Mouse (Mus musculus): Measurements from ENCODE around the gene Cirbp.

DNA sequence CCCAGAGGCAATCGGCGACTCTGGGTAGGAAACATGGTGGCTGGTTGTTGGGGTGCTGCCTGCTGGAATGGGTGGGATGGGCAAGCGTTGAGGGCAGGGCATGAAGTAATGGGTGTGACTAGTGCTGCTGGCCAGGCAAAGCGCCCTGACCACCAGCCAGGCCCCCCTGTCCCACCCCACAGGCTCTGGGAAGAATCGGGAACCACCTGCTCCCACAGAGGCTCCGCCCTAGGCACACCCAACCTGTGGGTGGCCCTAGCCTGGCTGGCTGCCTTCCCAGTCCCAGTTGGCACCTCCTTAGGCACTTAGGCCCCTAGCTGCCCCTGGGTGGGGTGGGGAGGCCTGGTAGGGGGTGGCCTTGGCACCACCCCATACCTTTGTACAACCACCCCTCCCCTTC is 19.9 kb upstream of the Cirbp start:
- TF ChIP-seq MYOD1 (IDR thresholded peaks at IDR 0.05; ENCODE audit: control insufficient read depth, insufficient read length, low read depth) (no peak), CTCF (IDR thresholded peaks at IDR 0.05; ENCODE audit: control insufficient read depth, insufficient read depth, insufficient read length) (no peak), USF1 (IDR thresholded peaks at IDR 0.05; ENCODE audit: low read depth) (no peak), MYOG (IDR thresholded peaks at IDR 0.05; ENCODE audit: control insufficient read depth, extremely low read depth, insufficient read length) (no peak), CEBPB (IDR thresholded peaks at IDR 0.05; ENCODE audit: low read depth) (no peak), MAX (IDR thresholded peaks at IDR 0.05) (no peak), FOSL1 (IDR thresholded peaks at IDR 0.05; ENCODE audit: insufficient read depth, low read length, poor library complexity, severe bottlenecking) (no peak)
